Mouse (Mus musculus): ENCODE measurements around the gene Dscaml1. TPM values are rescaled to one million over a fixed set of nuclear protein-coding genes. Genes with fewer than 3 reads are reported as not detected.

Gene Dscaml1
- polyA plus RNA-seq, 1 experiment from 2014 or later = 0.86 TPM

GRCm38 (mm10) chr9:45499267-45499666 is 72.8 kb downstream of the Dscaml1 start:
- H3K9ac ChIP-seq (ENCODE audit: low read depth, low read length) = no peak overlapping the region
- H3K4me3 ChIP-seq (ENCODE audit: low read depth, low read length) = no peak overlapping the region
- H3K4me1 ChIP-seq (ENCODE audit: control insufficient read depth, insufficient read depth, low read length) = 0 out of 2 replicates have a peak, but pooled peaks cover 7% of the 10 kb centered on the region
- H3K36me3 ChIP-seq (ENCODE audit: control insufficient read depth, insufficient read depth, low read length) = no peaks in the 10 kb centered on the region
- DNase-seq (ENCODE audit: low spot score) (no peak), ATAC-seq (ENCODE audit: low read depth) (peak; percentile 34; the same call in 1 of the 2 replicates)
- 31% methylated on average over 10 of the region's 10 CpGs for WGBS
- H3K4me2 ChIP-seq (ENCODE audit: low read depth, low read length) = no peak overlapping the region
- peak overlapping the region; percentile 49 for H3K27ac ChIP-seq (replicated peaks; ENCODE audit: low read depth, low read length)
- H3K27me3 ChIP-seq (replicated peaks; ENCODE audit: control insufficient read depth, insufficient read depth, low read length) = no peaks in the 10 kb centered on the region
- H3K9me3 ChIP-seq (ENCODE audit: control insufficient read depth, low read length) = no peaks in the 10 kb centered on the region

GRCm38 (mm10) chr9:45500071-45500595 is 73.7 kb downstream of the Dscaml1 start:
- no peak overlapping the region for H3K4me3 ChIP-seq (ENCODE audit: low read depth, low read length)
- no peaks in the 10 kb centered on the region for H3K36me3 ChIP-seq (ENCODE audit: control insufficient read depth, insufficient read depth, low read length)
- H3K27me3 ChIP-seq (replicated peaks; ENCODE audit: control insufficient read depth, insufficient read depth, low read length) = no peaks in the 10 kb centered on the region
- ATAC-seq (ENCODE audit: low read depth) (peak; percentile 24; the same call in 1 of the 2 replicates), DNase-seq (ENCODE audit: low spot score) (peak; percentile 64)
- no peak overlapping the region for H3K27ac ChIP-seq (replicated peaks; ENCODE audit: low read depth, low read length)
- H3K4me2 ChIP-seq (ENCODE audit: low read depth, low read length) = no peak overlapping the region
- peaks cover 10% of the 10 kb centered on the region; the same call in 1 of the 2 replicates for H3K4me1 ChIP-seq (ENCODE audit: control insufficient read depth, insufficient read depth, low read length)
- 58% methylated on average over 3 of the region's 3 CpGs for WGBS
- H3K9ac ChIP-seq (ENCODE audit: low read depth, low read length) = no peak overlapping the region
- no peaks in the 10 kb centered on the region for H3K9me3 ChIP-seq (ENCODE audit: control insufficient read depth, low read length)

- no peak overlapping the region for H3K9ac ChIP-seq (ENCODE audit: low read depth, low read length)
- 58% methylated on average over 5 of the region's 5 CpGs for WGBS
- no peak overlapping the region for H3K27ac ChIP-seq (replicated peaks; ENCODE audit: low read depth, low read length)
- no peaks in the 10 kb centered on the region for H3K36me3 ChIP-seq (ENCODE audit: control insufficient read depth, insufficient read depth, low read length)
- ATAC-seq (ENCODE audit: low read depth) (no peak), DNase-seq (ENCODE audit: low spot score) (no peak)
- H3K4me3 ChIP-seq (ENCODE audit: low read depth, low read length) = no peak overlapping the region
- H3K27me3 ChIP-seq (replicated peaks; ENCODE audit: control insufficient read depth, insufficient read depth, low read length) = no peaks in the 10 kb centered on the region
- peak overlapping the region; percentile 12; the same call in 1 of the 2 replicates for H3K4me2 ChIP-seq (ENCODE audit: low read depth, low read length)
- H3K9me3 ChIP-seq (ENCODE audit: control insufficient read depth, low read length) = no peaks in the 10 kb centered on the region
- H3K4me1 ChIP-seq (ENCODE audit: control insufficient read depth, insufficient read depth, low read length) = peaks cover 15% of the 10 kb centered on the region; the same call in 1 of the 2 replicates
These were observed 75.0 kb downstream of the Dscaml1 start for GRCm38 (mm10) chr9:45501295-45501927.

GRCm38 (mm10) chr9:45501963-45502641 is 75.7 kb downstream of the Dscaml1 start:
- DNase-seq (ENCODE audit: low spot score) (peak; percentile 45), ATAC-seq (ENCODE audit: low read depth) (peak; percentile 45; the same call in 1 of the 2 replicates)
- Histone ChIP-seq H3K27me3 (replicated peaks; ENCODE audit: control insufficient read depth, insufficient read depth, low read length) (no peaks in the 10 kb centered on the region), H3K9me3 (ENCODE audit: control insufficient read depth, low read length) (no peaks in the 10 kb centered on the region), H3K36me3 (ENCODE audit: control insufficient read depth, insufficient read depth, low read length) (no peaks in the 10 kb centered on the region), H3K4me2 (ENCODE audit: low read depth, low read length) (peak overlapping the region; percentile 12; the same call in 1 of the 2 replicates), H3K4me1 (ENCODE audit: control insufficient read depth, insufficient read depth, low read length) (peaks cover 15% of the 10 kb centered on the region; the same call in 1 of the 2 replicates), H3K27ac (replicated peaks; ENCODE audit: low read depth, low read length) (no peak overlapping the region), H3K4me3 (ENCODE audit: low read depth, low read length) (no peak overlapping the region), H3K9ac (ENCODE audit: low read depth, low read length) (no peak overlapping the region)
- WGBS = 20% methylated on average over 14 of the region's 14 CpGs

GRCm38 (mm10) chr9:45504977-45505376 is 78.5 kb downstream of the Dscaml1 start:
- peaks cover 15% of the 10 kb centered on the region; the same call in 1 of the 2 replicates for H3K4me1 ChIP-seq (ENCODE audit: control insufficient read depth, insufficient read depth, low read length)
- no peaks in the 10 kb centered on the region for H3K36me3 ChIP-seq (ENCODE audit: control insufficient read depth, insufficient read depth, low read length)
- DNase-seq (ENCODE audit: low spot score) = peak; percentile 71
- no peaks in the 10 kb centered on the region for H3K27me3 ChIP-seq (replicated peaks; ENCODE audit: control insufficient read depth, insufficient read depth, low read length)
- no peak overlapping the region for H3K4me3 ChIP-seq (ENCODE audit: low read depth, low read length)
- H3K27ac ChIP-seq (replicated peaks; ENCODE audit: low read depth, low read length) = no peak overlapping the region
- 46% methylated on average over 5 of the region's 5 CpGs for WGBS
- 0 out of 2 replicates have a peak overlapping the region, but pooled peaks have one; percentile 5 for H3K9ac ChIP-seq (ENCODE audit: low read depth, low read length)
- H3K4me2 ChIP-seq (ENCODE audit: low read depth, low read length) = no peak overlapping the region
- H3K9me3 ChIP-seq (ENCODE audit: control insufficient read depth, low read length) = no peaks in the 10 kb centered on the region
- peak; percentile 68 for ATAC-seq (ENCODE audit: low read depth)

GRCm38 (mm10) chr9:45505487-45505939 is 79.1 kb downstream of the Dscaml1 start:
- Histone ChIP-seq H3K27me3 (replicated peaks; ENCODE audit: control insufficient read depth, insufficient read depth, low read length) (no peaks in the 10 kb centered on the region), H3K4me1 (ENCODE audit: control insufficient read depth, insufficient read depth, low read length) (peaks cover 15% of the 10 kb centered on the region; the same call in 1 of the 2 replicates), H3K27ac (replicated peaks; ENCODE audit: low read depth, low read length) (no peak overlapping the region), H3K4me2 (ENCODE audit: low read depth, low read length) (no peak overlapping the region), H3K4me3 (ENCODE audit: low read depth, low read length) (no peak overlapping the region), H3K9ac (ENCODE audit: low read depth, low read length) (no peak overlapping the region), H3K36me3 (ENCODE audit: control insufficient read depth, insufficient read depth, low read length) (no peaks in the 10 kb centered on the region), H3K9me3 (ENCODE audit: control insufficient read depth, low read length) (no peaks in the 10 kb centered on the region)
- 38% methylated on average over 4 of the region's 4 CpGs for WGBS
- ATAC-seq (ENCODE audit: low read depth) = peak; percentile 78
- DNase-seq (ENCODE audit: low spot score) = peak; percentile 50

GRCm38 (mm10) chr9:45507482-45507881 is 81.1 kb downstream of the Dscaml1 start:
- no peak for DNase-seq (ENCODE audit: low spot score)
- H3K4me1 ChIP-seq (ENCODE audit: control insufficient read depth, insufficient read depth, low read length) = peaks cover 9% of the 10 kb centered on the region; the same call in 1 of the 2 replicates

GRCm38 (mm10) chr9:45510806-45511546 is 84.5 kb downstream of the Dscaml1 start:
- Histone ChIP-seq H3K4me3 (ENCODE audit: low read depth, low read length) (no peak overlapping the region), H3K36me3 (ENCODE audit: control insufficient read depth, insufficient read depth, low read length) (no peaks in the 10 kb centered on the region), H3K9me3 (ENCODE audit: control insufficient read depth, low read length) (no peaks in the 10 kb centered on the region), H3K27me3 (replicated peaks; ENCODE audit: control insufficient read depth, insufficient read depth, low read length) (no peaks in the 10 kb centered on the region), H3K4me1 (ENCODE audit: control insufficient read depth, insufficient read depth, low read length) (0 out of 2 replicates have a peak, but pooled peaks cover 3% of the 10 kb centered on the region), H3K4me2 (ENCODE audit: low read depth, low read length) (no peak overlapping the region), H3K27ac (replicated peaks; ENCODE audit: low read depth, low read length) (no peak overlapping the region), H3K9ac (ENCODE audit: low read depth, low read length) (no peak overlapping the region)
- no peak for DNase-seq (ENCODE audit: low spot score)
- ATAC-seq (ENCODE audit: low read depth) = no peak
- WGBS = 71% methylated on average over 10 of the region's 10 CpGs

More at GRCm38 (mm10) chr9:45507482-45507881, 81.1 kb downstream of the Dscaml1 start:
- Histone ChIP-seq H3K9ac (ENCODE audit: low read depth, low read length) (no peak overlapping the region), H3K4me3 (ENCODE audit: low read depth, low read length) (no peak overlapping the region), H3K4me2 (ENCODE audit: low read depth, low read length) (no peak overlapping the region), H3K36me3 (ENCODE audit: control insufficient read depth, insufficient read depth, low read length) (no peaks in the 10 kb centered on the region), H3K9me3 (ENCODE audit: control insufficient read depth, low read length) (no peaks in the 10 kb centered on the region), H3K27ac (replicated peaks; ENCODE audit: low read depth, low read length) (no peak overlapping the region), H3K27me3 (replicated peaks; ENCODE audit: control insufficient read depth, insufficient read depth, low read length) (no peaks in the 10 kb centered on the region)
- WGBS = 71% methylated on average over 9 of the region's 9 CpGs
- no peak for ATAC-seq (ENCODE audit: low read depth)
